Mouse (Mus musculus): ENCODE results near the gene Epha1. TPM values are rescaled to one million over a fixed set of nuclear protein-coding genes. Genes with fewer than 3 reads are reported as not detected.

The Epha1 gene
- total RNA-seq, 2 experiments from 2014 or later: 0.15 to 0.32 TPM

DNA sequence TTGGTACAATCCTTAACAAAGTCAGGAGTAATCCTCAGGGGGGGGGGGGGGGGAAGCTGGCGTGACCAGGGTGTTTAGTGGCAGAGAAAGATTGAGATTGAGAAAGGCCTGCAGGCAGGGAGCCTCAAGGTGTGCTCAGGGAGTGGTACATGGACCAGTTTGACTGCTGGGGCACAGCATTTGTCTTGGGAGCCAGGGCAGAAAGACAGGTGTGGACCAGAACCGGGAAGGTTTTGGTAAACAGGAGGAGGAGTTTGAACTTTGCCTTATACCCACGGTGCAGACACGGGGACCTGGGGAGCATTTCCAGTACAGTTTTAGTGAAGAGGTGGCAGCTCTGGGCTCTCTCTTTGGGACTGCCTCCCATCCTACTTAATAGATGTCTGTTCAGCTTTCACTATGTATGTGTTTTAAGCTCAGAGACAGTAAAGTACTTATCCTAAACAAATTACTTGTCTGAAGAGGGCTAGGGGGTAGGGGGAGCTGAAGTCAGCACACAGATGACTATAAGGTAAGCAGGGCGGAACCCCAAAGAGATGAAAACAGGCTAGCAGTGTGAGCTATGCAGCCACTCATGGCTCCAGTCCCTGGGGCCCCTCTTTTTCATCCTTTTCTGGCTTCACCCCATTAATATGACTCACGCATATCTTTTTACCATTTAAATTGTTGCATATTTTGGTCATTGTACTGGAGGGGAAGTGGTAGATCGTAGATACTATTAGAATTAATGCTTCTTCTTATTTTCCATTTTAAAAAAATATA, 782 bp upstream of the Epha1 start:
- no peak for DNase-seq

DNA sequence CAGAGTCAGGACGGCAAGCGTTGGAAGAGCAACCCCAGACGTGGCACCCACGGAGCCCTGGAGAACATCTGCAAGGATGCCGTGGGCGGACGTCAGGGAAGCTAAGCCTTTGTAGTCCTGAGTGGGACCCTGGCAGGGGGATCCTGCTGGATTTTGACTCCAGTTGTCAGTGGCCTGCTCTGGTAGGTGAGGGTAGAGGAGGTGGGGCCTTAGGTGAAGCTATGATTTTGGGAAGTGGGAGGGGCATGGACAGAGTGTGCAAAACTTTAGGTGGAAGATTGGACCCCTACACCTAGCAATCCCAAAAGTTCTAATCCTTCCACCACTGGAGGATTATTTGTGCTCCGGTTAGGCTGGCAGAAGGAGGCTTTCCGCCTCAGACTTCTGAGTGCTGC, 650 bp downstream of the Epha1 start:
- DNase-seq: no peak

GRCm38 (mm10) chr6:42372001-42372400, 1.1 kb downstream of the Epha1 start:
- no peak for DNase-seq

DNA sequence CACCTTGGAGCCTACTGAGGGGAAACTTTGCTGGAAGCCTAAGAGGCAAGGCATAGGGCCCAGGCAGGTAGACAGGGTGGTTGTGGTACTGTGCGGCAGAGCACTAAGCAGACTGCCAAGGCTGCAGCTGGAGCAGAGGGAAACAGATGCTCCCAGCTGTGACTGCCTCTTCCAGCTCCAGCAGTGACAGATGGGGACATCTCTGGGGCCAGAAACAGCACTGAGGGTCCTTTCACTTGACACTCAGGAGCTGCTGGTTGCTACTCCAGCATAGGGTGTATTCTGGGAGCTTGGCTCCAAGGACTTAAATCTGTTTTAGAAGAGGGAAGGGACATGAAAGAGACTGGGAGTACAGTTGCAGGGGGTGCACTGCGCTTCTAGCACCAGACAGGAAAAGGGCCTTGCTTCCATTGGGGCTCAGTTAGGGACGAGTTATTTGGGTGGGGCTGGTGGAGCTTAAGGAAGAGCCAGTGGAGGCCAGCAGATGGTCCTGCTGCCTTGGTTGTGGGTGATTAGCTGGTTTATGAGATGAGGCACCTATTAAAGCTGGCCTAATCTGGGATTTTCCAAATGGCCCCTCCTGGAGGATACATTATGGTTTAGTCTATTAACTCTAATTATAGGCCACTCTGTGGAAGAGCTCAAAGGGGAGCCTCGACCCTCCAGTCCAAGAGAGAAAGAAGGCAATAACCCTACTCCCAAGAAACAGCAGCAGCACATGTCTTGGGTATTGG, 2.3 kb downstream of the Epha1 start:
- DNase-seq: no peak

GRCm38 (mm10) chr6:42369870-42370269, 3.2 kb downstream of the Epha1 start:
- DNase-seq: no peak

GRCm38 (mm10) chr6:42365215-42365614, 7.9 kb downstream of the Epha1 start:
- DNase-seq: no peak

GRCm38 (mm10) chr6:42364607-42365006, 8.5 kb downstream of the Epha1 start:
- DNase-seq: no peak

- DNase-seq: no peak
These were observed 9.0 kb downstream of the Epha1 start for GRCm38 (mm10) chr6:42364066-42364465.

DNA sequence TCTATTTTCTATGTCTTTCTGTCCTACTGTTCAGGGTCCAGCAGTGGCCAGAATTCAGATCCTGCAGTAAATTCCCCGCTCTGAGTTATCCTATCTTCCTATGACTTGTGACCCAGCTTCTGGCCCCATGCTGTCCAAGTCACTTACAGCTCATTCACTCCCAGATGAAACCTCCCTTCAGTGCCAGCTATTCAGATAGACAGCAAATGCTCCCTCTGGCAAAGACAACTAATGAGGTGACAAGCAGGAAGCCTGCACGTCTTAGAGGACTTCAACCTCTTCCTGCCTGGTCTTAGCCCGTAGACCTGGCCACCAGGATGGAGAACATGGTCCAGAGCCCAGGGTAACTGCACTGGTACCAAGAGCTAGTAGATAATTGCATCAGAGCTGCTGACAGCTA, 10.1 kb downstream of the Epha1 start:
- DNase-seq: no peak

- no peak for DNase-seq
These were observed 10.6 kb downstream of the Epha1 start for GRCm38 (mm10) chr6:42362497-42362896.

DNA sequence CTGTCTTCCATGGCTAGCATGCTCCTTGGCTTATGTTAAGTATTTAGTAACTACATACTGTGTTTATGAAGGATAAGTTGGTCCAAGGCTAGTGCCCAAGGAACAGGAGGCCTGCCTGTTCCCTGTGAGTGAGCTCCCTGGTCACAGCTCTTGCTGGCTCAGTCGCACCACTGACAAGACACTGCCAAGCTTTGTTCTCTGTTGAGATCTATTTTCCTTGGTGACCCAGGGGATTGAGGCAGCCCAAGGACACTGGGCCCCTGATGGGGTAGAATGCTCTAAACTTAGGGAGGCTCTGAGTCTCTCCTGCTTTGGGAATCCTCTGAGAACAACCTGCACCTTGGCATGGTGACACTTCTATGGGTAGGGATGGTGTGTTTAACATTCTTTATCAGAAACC, 11.0 kb downstream of the Epha1 start:
- no peak for DNase-seq

GRCm38 (mm10) chr6:42361041-42361895, 11.8 kb downstream of the Epha1 start:
- DNase-seq: no peak

DNA sequence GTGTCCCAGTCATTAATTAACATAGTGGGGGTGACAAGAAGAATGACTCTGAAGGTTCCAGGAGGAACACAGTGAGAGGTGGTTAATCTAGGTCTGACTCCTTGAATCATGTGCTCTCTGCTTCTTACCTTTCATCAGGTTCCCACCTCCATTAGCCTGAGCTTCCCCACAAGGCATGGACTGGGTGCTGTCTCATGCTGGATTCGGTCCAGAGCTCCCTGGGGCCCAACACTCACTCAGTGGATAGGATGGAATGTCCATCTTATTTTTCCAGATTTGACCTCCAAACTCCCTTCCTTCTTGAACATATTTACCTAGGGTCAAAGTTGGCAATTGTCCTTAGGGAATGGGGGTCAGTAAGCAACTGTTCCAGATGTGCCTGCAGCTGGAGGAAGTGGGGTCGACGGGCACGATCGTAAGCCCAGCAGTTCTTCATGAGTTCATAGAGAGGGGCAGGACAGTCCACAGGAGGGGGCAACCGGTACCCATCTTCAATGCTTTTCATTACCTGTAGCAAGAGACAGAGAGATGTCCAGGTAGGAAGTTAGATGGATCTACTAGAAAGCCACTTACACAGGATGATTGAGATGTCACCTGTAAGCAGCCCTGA, 12.7 kb downstream of the Epha1 start:
- DNase-seq: no peak

- DNase-seq: no peak
These were observed 13.5 kb downstream of the Epha1 start for GRCm38 (mm10) chr6:42359364-42360147.

- no peak for DNase-seq
These were observed 14.2 kb downstream of the Epha1 start for GRCm38 (mm10) chr6:42358901-42359300.

DNA sequence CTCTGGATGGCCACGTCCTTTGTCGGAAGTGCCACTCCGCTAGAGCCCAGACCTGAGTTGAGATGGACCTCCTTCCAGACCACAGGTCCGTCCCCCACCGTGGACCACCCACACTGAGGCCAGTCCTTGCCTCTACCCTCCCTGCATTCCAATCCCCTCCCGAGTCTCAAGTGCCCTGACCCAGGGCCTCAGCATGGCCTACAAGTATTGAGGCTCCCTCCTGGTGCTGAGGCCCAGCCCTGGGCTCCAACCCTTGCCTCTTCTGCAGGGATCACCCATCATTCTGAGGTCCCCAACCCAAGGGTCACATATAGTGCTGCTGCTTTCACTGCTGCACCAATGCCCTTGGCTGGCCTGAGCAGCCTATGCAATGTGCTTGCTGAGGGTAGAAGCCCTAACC, 15.2 kb downstream of the Epha1 start:
- DNase-seq: no peak

DNA sequence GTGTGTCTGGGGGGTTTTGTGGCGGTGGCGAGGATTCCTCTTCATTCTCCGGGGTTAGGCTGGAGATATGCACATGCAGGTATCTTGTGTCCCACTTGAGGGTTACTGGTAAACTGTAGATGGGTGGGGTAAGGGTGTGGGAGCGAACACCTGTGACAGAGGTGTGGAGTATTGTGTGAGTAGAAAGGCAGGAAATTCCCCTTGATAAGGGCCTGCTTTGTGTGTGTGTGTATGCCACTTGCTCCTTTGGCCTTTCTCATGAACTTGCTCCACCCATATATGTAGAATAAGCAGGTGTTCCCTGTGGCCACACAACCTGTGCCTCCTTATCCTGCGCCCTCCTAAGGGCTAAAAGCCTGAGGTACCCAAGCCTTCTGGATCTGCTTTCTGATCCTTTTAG, 16.2 kb downstream of the Epha1 start:
- DNase-seq: no peak

DNA sequence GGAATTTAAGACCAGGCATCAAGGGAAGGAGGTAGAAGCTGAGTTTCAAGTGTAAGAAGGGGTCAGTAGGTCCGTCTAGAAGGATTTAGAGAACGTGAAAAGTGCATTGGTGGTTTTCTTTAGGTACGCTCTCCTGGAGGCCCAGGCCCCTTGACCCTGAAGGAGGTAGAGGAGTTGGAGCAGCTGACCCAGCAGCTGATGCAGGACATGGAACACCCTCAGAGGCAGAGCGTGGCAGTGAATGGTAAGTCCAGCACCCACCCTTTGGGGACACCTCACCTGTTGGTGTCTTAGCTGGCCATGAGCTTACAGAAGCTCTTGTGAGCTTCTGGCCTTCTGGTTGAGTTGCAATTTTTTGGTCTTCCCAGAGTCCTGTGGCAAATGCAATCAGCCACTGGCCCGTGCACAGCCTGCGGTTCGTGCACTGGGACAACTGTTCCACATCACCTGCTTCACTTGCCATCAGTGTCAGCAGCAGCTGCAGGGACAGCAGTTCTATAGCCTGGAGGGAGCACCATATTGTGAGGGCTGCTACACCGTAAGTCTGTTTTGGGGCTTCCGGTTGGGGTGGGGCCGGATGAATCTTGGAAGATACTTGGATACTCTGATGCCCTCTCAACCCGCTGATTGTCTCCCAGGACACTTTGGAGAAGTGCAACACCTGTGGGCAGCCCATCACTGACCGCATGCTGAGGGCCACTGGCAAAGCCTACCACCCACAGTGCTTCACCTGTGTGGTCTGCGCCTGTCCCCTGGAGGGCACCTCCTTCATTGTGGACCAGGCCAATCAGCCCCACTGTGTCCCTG, 17.1 kb downstream of the Epha1 start:
- no peak for DNase-seq

- DNase-seq: no peak
These were observed 17.7 kb downstream of the Epha1 start for GRCm38 (mm10) chr6:42355366-42355765.
